Mouse (Mus musculus) ES-E14 (cell line): ENCODE data around the gene Gprc5c. TPM values are rescaled to one million over a fixed set of nuclear protein-coding genes. Genes with fewer than 3 reads are reported as not detected.

ENCODE experiments used
- DNase-seq: peaks from one replicate; pipeline ENCODE4 v3.0.0-alpha.2; 2013; ENCODE audit warnings: low read depth, low spot score
- H3K27ac ChIP-seq: 2 replicates; pipeline ENCODE4 v1.5.1; 2012; ENCODE audit warnings: low read depth, mild to moderate bottlenecking, low read length, moderate library complexity, mixed read lengths; ENCODE audit not compliant: poor library complexity, insufficient read depth, severe bottlenecking
- H3K36me3 ChIP-seq: 2 replicates; pipeline ENCODE4 v1.6.1; 2012; ENCODE audit warnings: mild to moderate bottlenecking, low read length, moderate library complexity, mixed read lengths; ENCODE audit not compliant: control insufficient read depth, poor library complexity, insufficient read depth, severe bottlenecking
- H3K4me1 ChIP-seq, 2 experiments: fragments of 150-350 bp in 1 of 2; sonication (generic) in 1 of 2; 2 replicates each; pipeline ENCODE4 v1.6.1; 2012; ENCODE audit warnings: low read length in 2 of 2, mild to moderate bottlenecking in 1 of 2, mixed read lengths in 1 of 2; ENCODE audit not compliant: control insufficient read depth in 2 of 2, insufficient read depth in 2 of 2, poor library complexity in 1 of 2
- H3K4me3 ChIP-seq, 2 experiments: fragments of 150-350 bp in 1 of 2; sonication (generic) in 1 of 2; 2 replicates each; pipeline ENCODE4 v1.5.1; 2012; ENCODE audit warnings: low read length in 2 of 2, low read depth in 1 of 2, mild to moderate bottlenecking in 1 of 2, mixed read lengths in 1 of 2; ENCODE audit not compliant: insufficient read depth in 1 of 2, poor library complexity in 1 of 2, severe bottlenecking in 1 of 2
- H3K9ac ChIP-seq: 2 replicates; pipeline ENCODE4 v1.6.1; 2012; ENCODE audit warnings: low read depth, mild to moderate bottlenecking, low read length, mixed read lengths; ENCODE audit not compliant: poor library complexity, insufficient read depth, severe bottlenecking
- H3K9me3 ChIP-seq: fragments of 150-350 bp; sonication (generic); 2 replicates; pipeline ENCODE4 v1.6.1; 2012; ENCODE audit warnings: low read depth, mild to moderate bottlenecking, low read length; ENCODE audit not compliant: control insufficient read depth, insufficient read depth
- CHD2 ChIP-seq: IDR thresholded peaks from 2 replicates; pipeline ENCODE4 v1.6.1; 2014; ENCODE audit warnings: mild to moderate bottlenecking, low read depth, low read length, inconsistent platforms
- HCFC1 ChIP-seq: IDR thresholded peaks from 2 replicates; pipeline ENCODE4 v1.6.1; 2012; ENCODE audit warnings: low read length, inconsistent platforms, borderline replicate concordance; ENCODE audit not compliant: insufficient read depth
- MAFK ChIP-seq: IDR thresholded peaks from 2 replicates; pipeline ENCODE4 v1.6.1; 2014; ENCODE audit warnings: mild to moderate bottlenecking, low read depth, low read length, inconsistent platforms; ENCODE audit not compliant: insufficient read depth
- ZC3H11A ChIP-seq: IDR thresholded peaks from 2 replicates; pipeline ENCODE4 v1.6.1; 2012; ENCODE audit warnings: low read depth, mild to moderate bottlenecking, inconsistent platforms, low read length, borderline replicate concordance
- ZNF384 ChIP-seq: IDR thresholded peaks from 2 replicates; pipeline ENCODE4 v1.6.1; 2012; ENCODE audit warnings: low read depth, low read length, inconsistent platforms
- in situ Hi-C, 2 experiments: fragments of 600-800 bp; cut with MboI; formaldehyde crosslinking; loops; one replicate each; pipeline ENCODE4 v1.15.1; 2025; ENCODE audit warnings: low sequenced_read_pairs in 2 of 2, inconsistent platforms in 1 of 2; ENCODE audit not compliant: unreplicated experiment in 2 of 2
- total RNA-seq: library from RNA; depleted of rRNA; stranded (reverse); fragments of 300-350 nt; gene quantifications from 2 replicates; pipeline ENCODE4 v1.2.3, GENCODE M21; 2012; rRNA removed

Gene Gprc5c
- 35.9 and 36.5 TPM in 2 replicates for total RNA-seq

DNA sequence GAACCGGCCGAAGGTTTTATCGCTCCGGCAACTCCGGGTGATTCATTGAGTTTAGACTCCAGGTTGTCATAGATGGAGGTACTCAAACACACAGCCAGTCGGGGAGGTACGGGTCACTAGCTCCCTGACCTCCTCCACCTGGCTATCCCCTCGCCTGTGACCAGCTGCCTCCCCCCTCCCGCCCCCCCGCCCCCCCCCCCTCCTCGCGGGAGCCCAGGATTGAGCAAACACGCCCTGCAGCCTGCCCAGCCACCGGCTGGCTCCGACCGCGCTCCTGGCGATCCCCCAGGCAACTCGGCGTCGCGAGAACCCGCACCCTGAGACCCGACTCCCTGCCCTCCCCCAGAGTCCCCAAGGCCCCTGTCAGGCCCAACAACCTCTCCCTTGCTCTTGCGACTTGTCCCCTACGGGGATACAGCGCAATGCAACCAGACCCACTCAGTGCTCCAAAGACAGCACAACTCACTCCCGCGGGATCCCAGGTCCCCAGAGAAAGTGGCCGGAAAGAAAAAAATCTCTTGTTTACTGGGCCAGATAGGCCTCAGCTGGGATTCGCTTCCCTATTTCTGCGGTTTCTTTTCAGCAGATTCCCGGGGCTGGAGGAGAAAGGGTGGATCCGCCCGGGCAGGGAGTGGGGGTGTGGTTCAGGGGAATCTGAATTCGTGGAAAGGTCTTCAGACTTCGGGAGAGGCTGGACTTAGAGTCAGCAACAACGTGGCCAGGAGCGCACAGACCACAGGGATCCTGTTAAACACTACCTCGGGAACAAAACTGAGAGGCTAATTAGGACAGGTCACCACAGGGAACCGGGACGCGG, at the start of gene Gprc5c:
Gene Gprc5c, plus strand, starts transcription at position 701 of the 817 bp plus-strand sequence.
- H3K4me1 ChIP-seq: peaks cover 10 to 24% of the 10 kb centered on the region in 2 experiments; a peak in 3 of 4 replicates
- TF ChIP-seq HCFC1: no peak
- no peak for TF ChIP-seq ZNF384
- TF ChIP-seq CHD2: no peak
- TF ChIP-seq ZC3H11A: no peak
- no peak for TF ChIP-seq MAFK
- no peaks in the 10 kb centered on the region for H3K9me3 ChIP-seq
- H3K27ac ChIP-seq: 0 out of 2 replicates have a peak within 1 kb of the TSS, but pooled peaks have one; percentile 3
- peak within 1 kb of the TSS; percentile 73 for H3K9ac ChIP-seq
- H3K4me3 ChIP-seq: peak within 1 kb of the TSS; percentile 67 to 73
- no peak for DNase-seq
- no peaks in the 10 kb centered on the region; the same call in 1 of the 2 replicates for H3K36me3 ChIP-seq
- in situ Hi-C loops: no loop called here

DNA sequence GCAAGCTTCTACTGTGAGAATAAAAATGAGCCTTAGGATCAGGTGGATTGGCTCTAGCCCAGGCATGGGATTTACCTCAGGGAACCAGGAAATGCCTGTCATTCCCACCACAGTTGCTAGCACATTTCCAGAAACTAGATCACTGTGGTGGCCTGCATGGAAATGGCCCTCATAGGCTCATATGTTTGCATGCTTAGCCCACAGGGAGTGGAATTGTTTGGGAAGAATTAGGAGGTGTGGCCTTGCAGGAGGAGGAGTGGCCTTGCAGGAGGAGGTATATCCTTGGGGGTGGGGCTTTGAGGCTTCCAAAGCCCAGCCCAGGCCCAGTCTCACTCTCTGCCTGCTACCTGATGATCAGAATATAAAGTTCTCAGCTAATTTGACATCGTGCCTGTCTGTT, 49.0 kb upstream of the Gprc5c start:
- no peak overlapping the region for H3K27ac ChIP-seq
- no peak for TF ChIP-seq HCFC1
- TF ChIP-seq CHD2: no peak
- no peak for TF ChIP-seq MAFK
- no peak for TF ChIP-seq ZC3H11A
- no peak for TF ChIP-seq ZNF384
- H3K9me3 ChIP-seq: no peaks in the 10 kb centered on the region
- no peaks in the 10 kb centered on the region for H3K36me3 ChIP-seq
- no peak overlapping the region for H3K4me3 ChIP-seq
- in situ Hi-C loops: no loop called here
- no peak for DNase-seq
- peaks cover 3 to 7% of the 10 kb centered on the region in 2 experiments; a peak in 2 of 4 replicates for H3K4me1 ChIP-seq
- no peak overlapping the region for H3K9ac ChIP-seq

DNA sequence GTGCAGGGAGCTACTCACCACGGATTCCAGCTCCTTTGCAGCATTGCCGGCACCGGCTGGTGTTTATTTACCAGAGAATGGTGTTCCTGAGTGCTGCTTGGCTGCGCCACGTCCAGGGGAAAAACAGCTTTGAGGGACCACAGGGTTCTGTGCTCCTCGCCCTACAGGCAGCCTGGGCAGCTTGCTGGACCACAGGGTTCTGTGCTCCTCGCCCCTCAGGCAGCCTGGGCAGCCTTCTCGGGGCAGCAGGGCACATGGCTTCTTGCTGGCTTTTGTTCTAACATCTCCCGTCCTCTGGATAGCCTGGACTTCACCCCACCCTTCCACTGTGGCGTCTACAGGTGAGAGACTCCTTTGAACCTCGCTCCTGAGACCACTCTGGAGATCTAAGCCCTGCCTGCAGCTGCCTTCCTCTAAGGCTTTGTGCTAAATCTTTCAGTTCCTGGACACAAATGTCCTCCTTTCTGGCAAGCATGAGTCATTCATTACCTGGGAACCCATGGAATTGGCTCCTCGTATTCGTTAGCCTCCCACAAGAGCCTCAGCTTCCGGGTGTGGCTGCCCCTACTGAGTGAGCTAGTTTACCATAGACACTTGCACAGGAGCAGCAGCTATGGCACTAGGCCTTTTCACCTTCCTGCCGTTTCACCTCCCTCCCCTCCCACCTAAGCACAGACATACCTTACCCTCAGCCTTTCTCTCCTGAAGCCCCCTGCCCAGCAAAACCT, 48.2 kb upstream of the Gprc5c start:
- no peak for DNase-seq
- H3K4me1 ChIP-seq: peaks cover 3 to 14% of the 10 kb centered on the region in 2 experiments; a peak in 2 of 4 replicates
- in situ Hi-C loops: no loop called here
- no peaks in the 10 kb centered on the region for H3K9me3 ChIP-seq
- no peak overlapping the region for H3K9ac ChIP-seq
- TF ChIP-seq CHD2: no peak
- no peak for TF ChIP-seq ZNF384
- TF ChIP-seq MAFK: no peak
- TF ChIP-seq HCFC1: no peak
- no peak for TF ChIP-seq ZC3H11A
- no peak overlapping the region for H3K27ac ChIP-seq
- no peaks in the 10 kb centered on the region for H3K36me3 ChIP-seq
- no peak overlapping the region for H3K4me3 ChIP-seq

DNA sequence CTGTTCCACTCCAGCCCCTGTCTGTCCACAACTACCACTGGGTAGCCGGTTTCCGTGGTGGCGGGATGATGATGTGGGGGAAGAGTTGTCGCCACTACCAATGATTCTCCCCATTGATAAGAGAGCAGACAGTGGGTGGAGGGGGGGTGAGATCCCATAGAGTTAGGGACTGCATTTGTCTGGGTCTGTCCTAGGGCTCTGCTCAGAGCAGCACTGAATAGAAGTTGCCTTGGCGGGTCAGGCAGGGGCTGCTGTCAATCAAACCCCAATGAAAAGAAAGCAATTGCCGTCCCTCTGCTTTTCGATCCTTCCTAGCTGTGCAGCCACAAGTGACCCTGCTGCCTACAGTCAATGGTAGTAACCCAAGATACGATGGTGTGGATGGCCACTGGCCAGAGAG, 47.0 kb upstream of the Gprc5c start:
- Histone ChIP-seq H3K4me1 (peaks cover 3 to 21% of the 10 kb centered on the region in 2 experiments; a peak in 3 of 4 replicates), H3K9me3 (no peaks in the 10 kb centered on the region), H3K9ac (no peak overlapping the region), H3K27ac (no peak overlapping the region), H3K4me3 (no peak overlapping the region), H3K36me3 (no peaks in the 10 kb centered on the region)
- DNase-seq: no peak
- in situ Hi-C loops: no loop called here
- TF ChIP-seq CHD2: no peak
- TF ChIP-seq HCFC1: no peak
- no peak for TF ChIP-seq ZC3H11A
- TF ChIP-seq ZNF384: no peak
- TF ChIP-seq MAFK: no peak
